Mouse (Mus musculus) lung, adult 2 months (tissue): ENCODE results near the gene Znfx1. TPM values are rescaled to one million over a fixed set of nuclear protein-coding genes. Genes with fewer than 3 reads are reported as not detected.

Source experiments
- DNase-seq: peaks from one replicate; pipeline ENCODE4 v3.0.0; 2022
- H3K4me1 ChIP-seq: fragments of 200-500 bp; 2 replicates; pipeline ENCODE4 v1.6.1; 2011; ENCODE audit warnings: low read length; ENCODE audit not compliant: control insufficient read depth, insufficient read depth
- H3K4me3 ChIP-seq: fragments of 200-500 bp; replicated peaks from 2 replicates; pipeline ENCODE3; 2011; ENCODE audit warnings: low read depth, mild to moderate bottlenecking, control low read depth, low read length; ENCODE audit errors: extremely low read depth
- CTCF ChIP-seq: fragments of 200-500 bp; IDR thresholded peaks from 2 replicates; pipeline ENCODE4 v1.5.1; 2011; ENCODE audit warnings: mild to moderate bottlenecking, low read length, control low read depth; ENCODE audit not compliant: insufficient read depth
- POLR2A ChIP-seq: fragments of 200-500 bp; IDR thresholded peaks from 2 replicates; pipeline ENCODE4 v1.6.1; 2011; ENCODE audit warnings: low read depth, mild to moderate bottlenecking, control low read depth, low read length, borderline replicate concordance; ENCODE audit errors: extremely low read depth
- WGBS: fragments of 180-500 bp; shearing (Covaris S2); methylation state at CpG from one replicate; pipeline ENCODE4 v1.1.7; 2018; 5-methylcytosine and 5-hydroxymethylcytosine counted together
- polyA plus RNA-seq: library from polyadenylated mRNA; depleted of rRNA; stranded (reverse); fragments of >200 nt; gene quantifications from 2 replicates; pipeline ENCODE4 v1.2.3, GENCODE M21; 2012; rRNA removed

Znfx1 gene
- polyA plus RNA-seq, 1 experiment: 46.6 TPM

GRCm38 (mm10) chr2:167004099-167004854 lies 58.5 kb downstream of the Znfx1 start:
- DNase-seq: peak; percentile 39
- 37% methylated on average over 8 of the region's 8 CpGs for WGBS
- TF ChIP-seq CTCF (peak; percentile 55), POLR2A (no peak)
- Histone ChIP-seq H3K4me1 (no peaks in the 10 kb centered on the region), H3K4me3 (no peak overlapping the region)

DNA sequence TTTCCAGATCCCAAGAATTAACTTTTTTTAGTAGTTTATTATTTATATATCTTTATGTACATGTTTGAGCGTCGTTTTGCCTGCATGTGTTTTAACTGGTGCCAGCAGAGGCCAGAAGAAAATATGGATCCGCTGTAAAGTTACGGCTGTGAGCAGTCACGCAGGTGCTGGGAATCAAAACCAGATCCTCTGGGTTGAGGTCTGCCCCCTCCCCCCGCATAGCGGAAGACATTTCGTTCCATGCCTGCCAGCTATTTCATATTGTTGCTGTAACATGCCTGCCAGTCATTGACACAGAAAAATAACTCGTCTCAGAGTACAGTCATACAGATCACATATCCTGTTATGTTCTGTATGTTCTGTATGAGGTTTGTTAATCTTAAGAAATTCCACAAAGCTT lies 61.3 kb downstream of the Znfx1 start:
- 71% methylated on average over 9 of the region's 9 CpGs for WGBS
- Histone ChIP-seq H3K4me1 (peaks cover 3% of the 10 kb centered on the region), H3K4me3 (no peak overlapping the region)
- no peak for DNase-seq
- TF ChIP-seq CTCF: no peak
- no peak for TF ChIP-seq POLR2A

GRCm38 (mm10) chr2:166996533-166996894 lies 66.3 kb downstream of the Znfx1 start:
- TF ChIP-seq CTCF (no peak), POLR2A (no peak)
- Histone ChIP-seq H3K4me1 (peaks cover 16% of the 10 kb centered on the region), H3K4me3 (peak overlapping the region; percentile 59)
- WGBS: 32% methylated on average over 8 of the region's 8 CpGs
- DNase-seq: no peak

GRCm38 (mm10) chr2:166995796-166996532 lies 66.9 kb downstream of the Znfx1 start, which contains the start of gene Stau1:
Gene Stau1, minus strand, starts transcription at chr2:166996299.
- TF ChIP-seq CTCF: no peak
- peak; percentile 76; the same call in 1 of the 2 replicates for TF ChIP-seq POLR2A
- 0% methylated on average over 83 of the region's 88 CpGs for WGBS
- H3K4me3 ChIP-seq: peak within 1 kb of the TSS; percentile 72
- peaks cover 18% of the 10 kb centered on the region for H3K4me1 ChIP-seq
- DNase-seq: peak; percentile 86

DNA sequence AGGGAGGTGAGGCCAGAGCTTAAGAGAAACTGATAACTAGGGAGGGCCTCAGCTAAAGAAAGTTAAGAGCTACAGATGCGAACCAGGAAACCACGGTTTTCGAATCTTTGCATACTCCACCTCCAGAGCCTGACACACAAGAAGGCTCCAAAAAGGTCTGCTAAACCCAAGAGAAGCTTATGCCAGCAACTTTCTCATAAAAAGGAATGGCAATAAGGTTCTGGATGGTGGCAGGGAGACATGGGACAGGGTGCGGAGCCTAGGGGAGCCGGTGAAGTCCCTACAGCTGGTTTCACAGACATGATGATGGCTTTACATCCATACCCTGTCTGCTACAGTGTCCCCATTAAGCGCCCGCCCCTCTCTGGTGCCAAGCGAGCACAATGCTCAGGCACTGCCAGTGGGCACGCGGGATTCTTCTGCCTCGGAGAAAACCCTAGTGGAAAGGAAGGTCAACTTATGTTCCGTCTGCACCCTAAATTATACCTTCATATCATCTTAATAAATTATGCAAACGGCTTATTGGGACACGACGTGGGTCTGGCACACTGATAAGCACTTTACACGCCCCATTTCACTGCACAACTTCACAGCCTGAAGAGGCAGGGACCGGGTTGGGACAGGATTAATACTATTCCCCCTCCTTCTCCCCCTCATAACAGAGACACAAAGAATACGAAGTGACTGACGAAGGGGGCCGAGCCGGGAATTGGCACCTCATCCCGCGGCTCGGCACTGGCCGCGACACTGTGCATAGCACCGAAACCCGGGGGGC lies 67.6 kb downstream of the Znfx1 start:
- TF ChIP-seq CTCF: no peak
- no peak for TF ChIP-seq POLR2A
- peak; percentile 28 for DNase-seq
- peaks cover 18% of the 10 kb centered on the region for H3K4me1 ChIP-seq
- H3K4me3 ChIP-seq: peak overlapping the region; percentile 72
- under 1% methylated on average over 27 of the region's 28 CpGs for WGBS

DNA sequence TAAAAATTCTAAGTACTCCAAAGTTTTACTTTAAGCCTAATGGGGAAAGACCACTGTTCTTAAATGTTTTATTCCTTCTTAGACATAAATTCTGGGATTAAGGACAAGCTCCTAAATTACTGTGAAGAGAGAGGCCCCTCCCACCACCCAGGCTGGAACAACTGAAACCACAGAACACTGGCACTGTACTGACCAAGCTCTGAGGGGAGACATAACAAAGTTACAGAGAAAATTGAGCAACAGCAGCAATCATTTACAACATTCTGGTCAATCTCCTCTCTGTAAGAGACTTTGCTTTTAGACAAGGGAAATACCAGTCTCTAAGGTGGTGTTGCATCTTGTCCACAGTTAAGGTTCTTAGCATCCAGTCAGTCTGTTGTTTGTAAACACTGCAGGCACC lies 70.9 kb downstream of the Znfx1 start:
- TF ChIP-seq POLR2A: no peak
- no peak for TF ChIP-seq CTCF
- no peak overlapping the region for H3K4me3 ChIP-seq
- peaks cover 18% of the 10 kb centered on the region for H3K4me1 ChIP-seq
- no peak for DNase-seq

- peaks cover 13% of the 10 kb centered on the region for H3K4me1 ChIP-seq
- TF ChIP-seq POLR2A (no peak), CTCF (no peak)
- DNase-seq: no peak
- 51% methylated on average over 7 of the region's 7 CpGs for WGBS
- no peak overlapping the region for H3K4me3 ChIP-seq
Observed at GRCm38 (mm10) chr2:166990861-166991260, 72.0 kb downstream of the Znfx1 start.

Other genes starting within 250 kb of the Znfx1 start
- gene Cse1l, start 157.0 kb downstream of the Znfx1 start, polyA plus RNA-seq: 7.5 and 12.2 TPM in 2 replicates
- 22.8 and 28.3 TPM in 2 replicates for gene Stau1, start 66.7 kb downstream of the Znfx1 start, polyA plus RNA-seq
- gene Ddx27, start 47.8 kb downstream of the Znfx1 start, polyA plus RNA-seq: 17.3 and 18.6 TPM in 2 replicates
- gene Kcnb1, start 127.1 kb upstream of the Znfx1 start, polyA plus RNA-seq: 4.5 and 5.1 TPM in 2 replicates
- gene Ptgis, start 177.6 kb upstream of the Znfx1 start, polyA plus RNA-seq: 105 and 162 TPM in 2 replicates